Mouse (Mus musculus): ENCODE data around the gene Sphk1.
"Not testable (repeated sequence)": the region's sequence is repeated elsewhere in the genome, so short reads cannot be mapped to it uniquely, and the experiment has no call there.

Gene Sphk1

DNA sequence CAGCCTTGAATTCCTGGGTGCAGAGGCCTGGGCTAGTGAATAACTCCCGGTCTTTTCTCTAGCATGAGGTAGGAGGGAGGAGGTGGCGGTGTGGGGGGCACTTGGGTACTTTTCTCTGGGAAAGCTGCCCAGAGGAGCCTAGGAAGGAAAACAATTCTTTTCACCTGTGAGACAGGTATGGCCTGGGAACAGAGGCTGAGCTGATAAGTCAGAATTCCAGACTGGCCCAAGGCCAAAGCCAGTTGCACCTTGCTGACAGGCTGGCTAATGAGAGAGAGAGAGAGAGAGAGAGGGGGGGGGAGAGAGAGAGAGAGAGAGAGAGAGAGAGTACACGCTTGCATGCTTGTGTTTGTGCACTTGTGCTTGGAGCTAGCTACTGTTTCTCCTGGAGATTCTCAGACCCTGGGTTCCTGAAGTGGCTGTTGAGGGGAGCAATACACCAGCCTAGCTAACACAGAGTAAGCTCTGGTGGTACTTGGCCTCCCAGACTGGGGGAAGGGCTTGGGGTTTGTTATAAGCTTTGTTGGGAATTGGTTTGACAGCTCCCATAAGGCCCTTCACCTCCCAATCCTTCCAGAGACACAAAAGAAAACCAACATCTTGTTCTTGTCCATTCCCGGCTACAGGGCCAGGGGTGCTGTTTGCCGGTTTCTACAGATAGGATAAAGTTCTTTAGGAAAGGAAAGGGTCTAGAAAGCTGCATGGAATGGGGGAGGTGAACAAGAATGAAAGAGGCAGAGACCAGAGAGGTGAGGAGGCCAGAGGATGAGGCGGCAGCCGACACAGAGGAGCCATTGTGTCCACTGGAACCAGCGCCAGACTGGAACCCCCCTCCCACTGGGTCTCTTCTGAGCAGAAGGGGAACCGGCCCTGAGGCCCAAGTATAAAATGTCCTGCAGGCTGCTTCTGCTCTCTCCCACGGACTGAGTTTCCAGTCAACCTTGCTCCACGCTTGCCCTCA, at the start of gene Sphk1:
Sphk1 (plus strand) TSS at position 739 of the 961 bp plus-strand sequence.
- no peak for DNase-seq (ENCODE audit: low read depth, low spot score)

DNA sequence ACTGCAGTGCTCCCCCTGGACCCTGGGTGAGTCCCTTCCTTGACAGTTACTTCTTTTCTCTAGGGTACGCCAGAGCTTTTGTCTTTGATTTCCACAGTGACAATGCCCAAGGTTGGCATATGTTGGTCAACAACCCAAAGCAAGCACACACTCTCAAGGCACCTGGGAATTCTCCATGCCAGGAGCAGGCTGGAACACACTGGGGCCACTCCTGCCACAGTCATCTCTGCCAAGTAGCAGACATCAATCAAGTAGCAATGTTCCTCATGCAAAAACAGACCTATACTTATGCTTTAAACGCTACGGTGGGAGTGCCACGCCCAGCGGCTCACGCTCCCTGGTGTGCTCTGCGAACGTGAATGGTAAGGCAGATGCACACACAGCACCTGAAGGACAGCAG, 49.8 kb upstream of the Sphk1 start:
- DNase-seq (ENCODE audit: low read depth, low spot score), result no peak

DNA sequence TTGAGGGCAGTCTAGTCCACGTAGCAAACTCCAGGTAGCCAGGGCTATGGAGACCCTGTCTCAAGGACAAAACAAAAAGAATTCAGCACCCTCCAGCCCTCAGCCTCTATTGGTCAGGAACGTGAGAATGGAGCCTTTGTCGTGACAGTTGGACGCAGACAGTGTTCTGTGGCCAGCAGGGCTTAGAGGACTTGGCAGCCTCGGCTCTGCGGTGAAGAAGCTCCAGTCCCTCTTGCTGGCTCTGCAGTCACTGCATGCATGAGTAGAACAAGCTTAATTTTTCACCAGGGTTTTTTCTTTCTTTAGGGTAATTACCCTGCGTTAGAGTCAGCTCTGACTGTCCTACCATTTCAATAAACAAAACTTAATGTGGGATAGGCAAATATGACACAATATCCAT, 48.9 kb upstream of the Sphk1 start:
- DNase-seq (ENCODE audit: low read depth, low spot score), result no peak

DNA sequence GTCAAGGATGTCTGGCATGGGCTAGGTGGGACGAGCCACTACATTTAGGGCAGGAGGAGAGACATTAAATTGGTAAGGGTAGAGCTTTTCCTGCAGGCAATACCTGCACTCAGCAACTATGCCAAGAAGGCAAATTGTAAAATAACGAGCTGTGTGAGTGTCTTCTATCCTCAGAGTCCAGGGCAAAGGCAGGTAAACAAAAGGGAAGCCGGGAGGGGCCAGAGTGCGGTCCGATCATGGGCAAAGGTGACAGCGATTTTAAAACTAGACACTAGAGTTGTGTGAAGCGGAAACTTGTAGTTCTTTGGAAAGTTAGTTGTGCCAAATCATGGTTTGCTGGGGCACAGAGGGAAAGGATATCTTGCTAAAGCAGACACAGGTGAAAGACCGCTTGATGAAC, 46.5 kb upstream of the Sphk1 start:
- DNase-seq (ENCODE audit: low read depth, low spot score), result no peak

DNA sequence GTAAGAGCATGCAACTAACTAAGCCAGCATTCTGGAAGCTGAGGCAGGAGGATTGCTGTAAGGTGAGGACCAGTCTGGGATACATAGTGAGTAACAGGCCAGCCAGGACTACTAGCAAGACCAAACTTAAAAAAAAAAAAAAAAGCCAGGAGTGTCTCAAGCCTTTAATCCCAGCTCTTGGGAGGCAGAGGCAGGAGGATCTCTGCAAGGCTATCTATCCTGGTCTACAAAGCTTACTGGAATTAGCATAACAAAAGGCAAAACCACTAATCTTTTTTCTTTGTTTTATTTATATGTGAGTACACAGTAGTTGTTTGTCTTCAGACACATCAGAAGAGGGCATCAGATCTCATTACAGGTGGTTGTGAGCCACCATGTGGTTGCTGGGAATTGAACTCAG, 42.5 kb upstream of the Sphk1 start:
- DNase-seq (ENCODE audit: low read depth, low spot score), result no peak

DNA sequence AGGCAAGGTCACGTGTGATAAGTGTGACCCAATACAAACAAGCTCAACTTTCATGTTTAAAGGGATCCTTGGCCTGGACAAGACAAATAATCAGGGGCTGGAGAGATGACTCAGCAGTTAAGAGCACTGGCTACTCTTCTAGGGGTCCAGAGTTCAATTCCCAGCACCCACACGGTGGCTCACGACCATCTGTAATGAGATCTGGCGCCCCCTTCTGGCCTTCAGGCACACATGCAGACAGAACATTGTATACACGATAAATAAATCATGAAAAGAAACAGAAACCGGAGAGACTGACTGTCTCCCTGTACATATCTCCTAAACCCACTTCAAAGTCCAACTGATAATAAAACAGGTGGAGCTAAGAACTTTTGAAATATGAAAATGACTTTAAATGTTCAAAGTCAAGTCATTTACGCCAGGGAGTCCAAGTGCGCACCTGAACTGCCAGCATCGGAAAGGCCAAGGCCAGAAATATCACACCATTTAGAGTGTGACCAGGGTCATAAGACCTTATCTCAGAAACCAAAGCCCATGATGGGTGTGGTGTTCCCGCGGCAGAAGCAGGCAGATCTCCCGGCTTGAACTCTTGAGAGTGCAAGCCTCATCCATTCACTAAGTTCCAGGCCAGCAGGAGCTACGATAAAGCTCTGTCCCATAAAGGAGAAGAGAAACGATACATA, 41.9 kb upstream of the Sphk1 start:
- DNase-seq (ENCODE audit: low read depth, low spot score), result peak; percentile 55

DNA sequence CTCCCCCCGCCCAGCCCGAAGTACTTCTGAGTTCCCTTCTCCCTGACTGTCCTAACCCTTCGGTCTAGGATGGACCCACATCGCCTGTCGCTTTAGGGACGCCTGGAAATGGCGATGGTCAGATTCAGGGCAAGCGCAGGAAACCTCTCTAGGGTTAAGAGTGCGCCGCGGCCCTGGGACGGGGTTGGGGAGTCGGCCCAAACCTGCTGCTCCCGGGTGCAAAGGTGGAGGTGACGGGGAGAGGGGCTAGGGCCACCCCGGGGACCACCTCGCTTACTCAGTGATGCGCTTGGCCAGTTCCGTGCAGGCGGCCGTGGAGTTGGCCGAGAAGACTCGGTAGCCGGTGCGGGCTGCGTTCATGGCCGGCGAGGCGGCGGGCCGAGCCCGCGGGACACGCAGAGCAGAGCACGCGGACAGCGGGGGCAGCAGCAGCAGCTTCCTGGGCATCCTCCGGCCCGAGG, 40.9 kb upstream of the Sphk1 start:
- DNase-seq (ENCODE audit: low read depth, low spot score), result peak; percentile 47

DNA sequence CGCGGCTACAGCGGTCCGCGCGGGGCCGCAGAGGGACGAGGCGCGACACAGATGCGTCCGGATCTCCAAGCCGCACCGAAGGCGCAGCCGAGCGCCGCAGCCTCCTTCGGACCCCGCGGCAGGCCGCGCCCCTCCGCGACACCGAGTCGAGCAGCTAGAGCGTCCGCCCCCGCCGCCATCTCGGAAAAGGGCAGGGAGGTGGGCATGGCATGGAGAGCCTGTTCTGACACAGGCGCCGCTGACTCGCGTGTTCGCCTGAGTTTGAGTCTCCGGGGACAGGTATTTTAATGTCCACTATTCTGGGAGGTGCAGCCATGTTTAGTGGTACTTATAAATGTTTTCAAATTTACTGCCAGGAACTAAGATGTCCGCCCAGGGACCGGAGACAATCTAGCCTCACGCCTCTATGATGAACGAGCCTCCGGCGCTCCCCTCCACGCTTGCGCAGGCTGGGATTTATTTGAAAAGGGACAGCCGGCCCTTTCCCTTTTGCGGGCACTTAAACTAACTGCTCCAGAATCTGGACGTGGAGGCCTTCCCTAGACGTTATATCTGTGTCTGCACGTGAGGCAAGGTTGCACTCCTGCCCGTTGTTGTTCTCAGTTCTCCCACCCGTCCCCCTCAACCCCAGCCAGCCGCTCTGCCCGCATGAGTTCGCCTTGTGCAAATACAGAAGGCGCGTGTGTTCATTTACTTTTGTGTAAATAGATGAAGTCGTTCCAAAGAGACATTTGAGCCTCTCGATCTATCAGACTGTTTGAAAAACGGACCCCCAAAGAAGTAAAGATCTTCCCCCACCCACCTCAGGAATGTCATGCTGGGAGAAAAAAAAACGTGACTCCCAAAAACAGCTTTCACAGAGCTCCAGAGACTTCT, 40.3 kb upstream of the Sphk1 start:
- DNase-seq (ENCODE audit: low read depth, low spot score), result peak; percentile 89

DNA sequence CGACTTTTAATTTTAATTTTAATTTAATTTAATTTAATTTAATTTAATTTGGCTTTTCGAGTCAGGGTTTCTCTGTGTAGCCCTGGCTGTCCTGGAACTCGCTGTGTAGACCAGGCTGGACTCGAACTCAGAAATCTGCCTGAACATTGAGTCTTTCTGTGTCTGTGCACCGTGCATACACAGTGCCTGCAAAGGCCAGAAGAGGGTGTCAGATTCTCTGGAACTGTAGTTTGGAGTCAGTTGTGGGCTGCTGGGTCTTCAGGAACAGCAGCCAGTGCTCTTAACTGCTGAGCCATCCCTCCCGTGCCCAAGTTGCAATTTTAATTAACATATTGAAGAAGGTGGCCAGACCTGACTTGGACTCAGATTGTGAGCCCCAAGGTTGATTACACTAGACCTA, 39.4 kb upstream of the Sphk1 start:
- peak; percentile 20 for DNase-seq (ENCODE audit: low read depth, low spot score)

DNA sequence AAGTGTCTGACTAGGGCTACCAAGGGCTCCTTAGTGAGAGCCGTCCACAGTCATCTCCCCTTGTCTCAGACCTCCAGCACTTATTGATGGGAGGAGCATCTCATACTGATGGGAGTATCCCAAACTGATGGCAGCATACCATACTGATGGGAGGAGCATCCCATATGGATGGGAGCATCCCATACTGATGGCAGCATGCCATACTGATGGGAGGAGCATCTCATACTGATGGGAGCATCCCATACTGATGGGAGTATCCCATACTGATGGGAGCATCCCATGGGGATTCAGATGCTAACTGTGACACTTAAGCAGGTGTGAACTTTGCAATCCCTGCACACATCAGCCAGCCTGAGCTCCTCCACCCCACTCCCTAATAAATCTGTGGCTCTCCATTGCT, 38.2 kb upstream of the Sphk1 start:
- not testable (repeated sequence) for DNase-seq (ENCODE audit: low read depth, low spot score)

DNA sequence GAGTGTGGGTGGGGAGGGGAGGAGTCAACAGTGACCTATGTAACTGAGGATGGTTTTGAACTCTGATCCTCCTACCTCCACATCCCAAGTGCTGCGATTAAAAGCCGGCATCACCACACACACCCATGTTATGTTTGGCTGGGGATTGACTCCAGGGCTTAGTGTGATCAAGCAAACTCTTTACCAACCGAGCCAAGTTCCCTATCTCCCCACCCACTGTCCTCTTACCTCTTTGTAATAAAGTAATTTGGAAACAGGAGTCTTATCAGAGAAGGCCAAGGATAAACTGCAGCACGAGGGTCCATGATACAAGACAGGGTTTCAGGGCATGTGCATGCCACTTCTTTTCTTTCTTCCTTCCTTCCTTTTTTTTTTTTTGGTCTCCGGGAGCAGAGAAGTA, 37.5 kb upstream of the Sphk1 start:
- DNase-seq (ENCODE audit: low read depth, low spot score), result no peak

DNA sequence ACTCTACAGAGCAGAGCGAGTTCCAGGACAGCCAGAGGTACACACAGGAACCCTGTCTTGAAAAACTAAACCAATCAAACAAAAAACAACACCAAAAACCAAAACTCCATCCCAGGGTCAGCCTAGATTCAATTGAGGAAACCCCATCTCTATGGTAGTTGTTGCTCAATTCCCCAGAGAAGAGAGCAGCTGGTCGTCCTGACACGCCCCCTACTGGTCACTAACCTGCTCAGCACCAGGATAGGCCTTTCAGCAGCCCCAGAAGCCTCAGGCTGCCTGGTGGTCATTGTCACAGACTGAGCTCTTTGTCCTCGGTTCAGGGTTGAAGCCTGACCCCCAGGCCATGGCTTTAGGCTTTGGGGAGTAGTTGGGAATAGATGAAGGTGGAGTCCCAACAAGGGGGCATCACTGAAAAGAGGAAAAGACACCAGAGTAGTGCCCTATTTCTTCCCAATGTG, 36.9 kb upstream of the Sphk1 start, which contains the start of gene Prpsap1:
Prpsap1 (minus strand) TSS at position 408 of the 458 bp plus-strand sequence.
- peak; percentile 79 for DNase-seq (ENCODE audit: low read depth, low spot score)

DNA sequence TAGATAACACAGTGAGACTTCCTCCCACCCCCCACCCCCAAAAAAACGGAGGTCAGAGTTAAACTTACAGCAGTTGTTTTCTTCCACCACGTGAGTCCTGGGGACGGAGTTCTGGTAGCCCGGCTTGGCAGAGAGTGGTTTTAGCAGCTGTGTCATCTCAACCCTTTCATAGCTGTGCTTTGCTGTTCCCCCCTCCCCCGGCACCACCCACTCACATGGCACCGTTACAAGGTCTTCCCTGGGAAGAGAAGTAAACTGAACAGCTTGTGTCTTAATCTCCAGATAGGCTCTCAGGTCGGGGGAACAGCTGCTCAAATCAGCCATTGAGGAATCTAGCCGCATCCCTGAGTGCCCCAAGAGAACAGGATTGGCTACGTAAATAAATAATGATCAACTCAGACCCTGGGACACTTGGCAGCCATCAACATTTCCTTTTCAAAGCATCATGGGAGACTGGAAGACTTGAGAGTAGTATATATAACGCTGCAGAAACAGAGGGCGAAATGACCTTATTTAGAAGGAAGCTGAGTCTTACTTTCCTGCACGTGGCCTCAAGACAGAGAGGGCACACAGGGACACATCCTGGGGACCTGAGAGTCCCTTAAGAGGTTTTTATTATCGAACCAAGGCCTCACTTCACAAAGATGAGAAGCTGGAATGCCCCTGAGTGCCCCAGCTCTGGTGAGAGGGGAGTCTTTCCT, 36.1 kb upstream of the Sphk1 start:
- peak; percentile 44 for DNase-seq (ENCODE audit: low read depth, low spot score)

DNA sequence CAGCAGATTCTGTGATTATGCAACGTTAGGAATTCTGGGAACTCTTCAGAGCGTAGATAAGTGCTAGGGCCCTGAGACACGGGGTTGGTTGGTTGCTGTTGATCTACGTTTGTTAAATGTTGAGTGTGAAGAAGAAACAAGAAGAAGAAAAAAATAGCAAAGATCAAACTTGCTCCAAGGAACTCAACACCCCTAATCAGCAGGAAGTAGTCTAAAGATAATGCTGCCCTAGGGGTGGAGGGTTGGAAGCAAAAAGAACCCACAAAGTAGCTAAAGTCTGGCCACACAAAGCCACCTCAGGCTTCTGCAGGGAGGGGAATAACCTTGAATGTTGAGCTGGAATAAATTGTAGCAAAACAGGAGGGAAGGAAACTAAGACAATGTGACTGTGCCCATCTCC, 33.4 kb upstream of the Sphk1 start:
- no peak for DNase-seq (ENCODE audit: low read depth, low spot score)

DNA sequence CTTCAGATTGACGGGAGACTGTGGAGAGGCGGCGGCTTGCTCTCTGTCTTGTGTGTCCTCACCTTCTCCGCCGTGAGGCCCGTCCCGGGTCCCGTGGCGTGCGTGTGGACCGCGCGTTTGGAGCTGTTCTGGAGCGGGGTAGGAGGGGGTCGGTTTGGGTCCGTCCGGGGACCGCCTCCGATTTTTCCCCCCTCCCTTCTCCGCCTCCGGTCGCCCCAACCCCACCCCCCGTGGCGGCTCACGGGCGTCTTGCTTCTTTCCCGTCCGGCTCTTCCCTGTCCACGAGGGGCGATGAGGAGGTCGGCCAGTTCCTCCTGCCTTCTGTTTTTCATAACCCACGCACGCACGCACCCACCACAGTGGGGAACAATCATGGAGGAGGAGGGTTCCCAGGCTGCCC, 32.1 kb upstream of the Sphk1 start:
- DNase-seq (ENCODE audit: low read depth, low spot score), result no peak

DNA sequence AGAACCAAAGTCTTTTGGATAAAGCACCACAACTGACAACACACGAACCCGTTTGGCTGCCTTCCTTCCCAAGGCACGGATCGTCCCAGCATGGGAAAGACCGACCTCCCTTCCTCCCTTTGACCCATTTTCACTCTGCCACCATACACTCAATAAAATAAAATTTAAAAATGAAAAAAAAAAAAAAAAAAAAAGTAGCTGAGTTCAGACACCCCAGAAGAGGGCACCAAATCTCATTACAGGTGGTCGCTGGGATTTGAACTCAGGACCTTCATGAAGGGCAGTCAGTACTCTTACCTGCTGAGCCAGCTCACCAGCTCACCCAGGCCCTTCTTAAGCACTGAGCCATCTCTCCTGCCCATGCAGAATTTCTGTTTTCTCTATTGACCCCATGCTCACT, 31.7 kb upstream of the Sphk1 start:
- DNase-seq (ENCODE audit: low read depth, low spot score), result no peak

DNA sequence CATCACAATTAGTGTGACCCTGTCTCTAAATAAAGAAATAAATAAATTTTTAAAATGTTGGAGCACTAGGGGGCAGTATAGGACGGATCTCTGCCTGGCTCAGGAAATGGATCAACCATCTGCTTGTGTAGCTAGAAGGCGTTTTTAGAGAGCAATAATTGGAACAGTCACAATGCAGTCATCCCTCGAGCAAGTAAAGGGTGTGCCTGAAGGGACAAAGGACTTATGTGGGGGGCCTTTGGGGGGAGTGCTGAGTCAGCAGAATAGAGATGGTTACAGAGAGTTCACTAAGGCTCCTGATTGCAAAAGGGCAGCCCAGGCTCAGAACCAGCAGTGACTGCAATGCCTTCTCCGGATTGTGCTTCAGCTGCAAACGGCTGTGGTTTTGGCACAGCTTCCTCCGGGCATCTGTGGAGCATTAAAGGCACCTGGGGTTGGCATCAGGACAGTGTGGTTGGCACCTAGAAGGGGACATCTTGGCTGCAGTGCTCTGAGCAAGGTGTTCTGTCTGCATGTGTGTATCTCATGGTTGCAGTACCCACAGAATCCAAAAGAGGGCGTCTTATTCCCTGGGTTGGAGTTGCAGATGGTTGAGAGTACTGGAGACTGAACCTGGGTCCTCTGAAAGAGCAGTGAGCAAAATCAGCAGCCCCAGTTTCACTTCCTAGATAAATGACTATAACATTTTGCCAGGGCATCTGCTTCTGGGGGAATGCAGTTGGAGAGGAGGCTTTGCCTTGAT, 29.5 kb upstream of the Sphk1 start:
- peak; percentile 86 for DNase-seq (ENCODE audit: low read depth, low spot score)

DNA sequence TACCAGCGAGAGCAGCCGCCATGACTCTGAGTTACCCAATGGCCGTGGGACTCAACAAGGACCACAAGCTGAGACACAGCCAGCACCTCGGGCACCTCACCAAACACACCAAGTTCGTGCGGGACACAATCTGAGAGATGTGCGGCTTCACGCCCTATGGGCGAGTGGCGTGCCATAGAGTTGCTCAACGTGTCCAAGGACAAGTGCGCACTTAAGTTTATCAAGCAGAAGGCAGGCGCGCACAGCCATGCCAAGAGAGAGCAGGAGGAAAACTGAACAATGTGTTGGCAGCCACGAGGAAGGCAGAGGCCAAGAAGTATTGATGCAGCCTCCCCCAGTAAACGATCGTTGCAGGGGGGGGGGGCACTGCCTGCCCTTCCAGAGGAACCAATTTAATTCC, 26.2 kb upstream of the Sphk1 start:
- no peak for DNase-seq (ENCODE audit: low read depth, low spot score)

DNA sequence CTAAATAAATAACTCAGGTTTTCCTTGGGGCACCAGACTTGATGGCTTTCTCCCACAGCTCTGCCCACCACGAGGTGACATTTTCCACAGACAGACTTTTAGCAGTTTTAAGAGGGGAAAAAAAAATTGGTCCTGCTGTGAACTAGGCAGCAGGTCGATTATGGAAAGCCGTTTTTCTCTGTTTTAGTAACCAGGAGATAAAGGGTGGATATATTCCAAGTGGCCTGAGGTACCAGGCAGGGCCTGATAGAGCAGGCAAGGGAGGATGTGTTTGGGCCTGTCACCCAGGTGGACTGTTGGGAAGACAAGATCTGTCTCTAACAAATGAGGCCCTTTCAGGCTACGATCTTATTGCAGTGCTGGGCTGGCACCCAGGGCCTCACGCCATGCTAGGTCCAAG, 25.2 kb upstream of the Sphk1 start:
- DNase-seq (ENCODE audit: low read depth, low spot score), result no peak

DNA sequence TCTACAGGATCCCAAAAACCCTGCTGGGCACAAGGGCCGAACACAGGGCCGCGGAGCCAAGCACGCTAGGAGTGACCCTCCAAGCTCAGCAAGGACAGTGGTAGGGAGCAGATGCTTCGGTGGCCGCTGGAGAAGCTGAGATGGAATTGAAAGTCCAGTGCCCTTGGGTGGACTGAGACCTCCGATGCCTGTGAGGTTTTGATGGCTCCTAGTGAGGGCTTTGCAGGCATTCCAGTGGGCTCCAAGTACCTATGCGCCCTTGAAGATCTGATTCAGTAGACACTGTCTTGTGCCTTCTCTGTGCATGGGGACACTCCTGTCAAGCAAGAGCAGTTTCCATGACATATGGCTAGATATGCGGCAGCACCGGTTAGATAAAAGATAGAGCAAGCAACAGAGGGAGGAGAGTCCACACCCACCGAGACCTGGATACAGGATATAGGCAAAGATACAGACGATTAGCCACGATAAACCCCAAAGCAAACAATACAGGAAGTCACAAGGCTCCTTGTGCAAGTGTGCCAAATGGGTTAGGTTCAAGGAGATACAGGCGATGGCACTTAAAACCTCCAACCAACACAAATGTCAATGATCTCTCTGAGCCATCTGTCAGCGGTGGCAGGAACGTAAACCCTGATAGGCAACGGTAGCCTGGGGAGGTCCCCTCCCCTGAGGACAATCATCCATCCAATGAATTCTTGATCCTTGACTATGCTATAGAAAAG, 24.4 kb upstream of the Sphk1 start:
- no peak for DNase-seq (ENCODE audit: low read depth, low spot score)

Measured in 3T3-L1 (cell line).